Mouse (Mus musculus): ENCODE results near the gene Nckap5.

Nckap5 gene

GRCm38 (mm10) chr1:126616964-126617363 is 213.6 kb downstream of the Nckap5 start:
- no peak for DNase-seq

DNA sequence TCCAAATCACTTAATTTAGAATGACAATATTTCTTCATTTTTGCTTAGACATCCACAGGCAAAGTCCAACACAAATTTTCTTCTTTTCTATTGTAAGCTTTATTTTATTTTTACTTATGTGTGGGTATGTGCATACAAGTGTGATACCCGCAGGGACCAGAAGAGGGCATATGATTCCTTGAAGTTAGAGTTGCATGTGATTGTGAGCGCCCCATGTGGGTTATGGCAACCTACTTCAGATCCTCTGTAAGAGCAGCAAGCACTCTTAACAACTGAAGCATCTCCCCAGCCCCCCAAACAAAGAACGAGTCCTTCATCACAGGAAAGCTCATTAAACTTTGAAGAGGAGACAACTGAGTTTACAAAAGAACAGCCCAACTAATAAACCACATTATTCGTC is 217.7 kb downstream of the Nckap5 start:
- no peak for DNase-seq

- no peak for DNase-seq
These were observed 222.0 kb downstream of the Nckap5 start for GRCm38 (mm10) chr1:126608586-126608985.

DNA sequence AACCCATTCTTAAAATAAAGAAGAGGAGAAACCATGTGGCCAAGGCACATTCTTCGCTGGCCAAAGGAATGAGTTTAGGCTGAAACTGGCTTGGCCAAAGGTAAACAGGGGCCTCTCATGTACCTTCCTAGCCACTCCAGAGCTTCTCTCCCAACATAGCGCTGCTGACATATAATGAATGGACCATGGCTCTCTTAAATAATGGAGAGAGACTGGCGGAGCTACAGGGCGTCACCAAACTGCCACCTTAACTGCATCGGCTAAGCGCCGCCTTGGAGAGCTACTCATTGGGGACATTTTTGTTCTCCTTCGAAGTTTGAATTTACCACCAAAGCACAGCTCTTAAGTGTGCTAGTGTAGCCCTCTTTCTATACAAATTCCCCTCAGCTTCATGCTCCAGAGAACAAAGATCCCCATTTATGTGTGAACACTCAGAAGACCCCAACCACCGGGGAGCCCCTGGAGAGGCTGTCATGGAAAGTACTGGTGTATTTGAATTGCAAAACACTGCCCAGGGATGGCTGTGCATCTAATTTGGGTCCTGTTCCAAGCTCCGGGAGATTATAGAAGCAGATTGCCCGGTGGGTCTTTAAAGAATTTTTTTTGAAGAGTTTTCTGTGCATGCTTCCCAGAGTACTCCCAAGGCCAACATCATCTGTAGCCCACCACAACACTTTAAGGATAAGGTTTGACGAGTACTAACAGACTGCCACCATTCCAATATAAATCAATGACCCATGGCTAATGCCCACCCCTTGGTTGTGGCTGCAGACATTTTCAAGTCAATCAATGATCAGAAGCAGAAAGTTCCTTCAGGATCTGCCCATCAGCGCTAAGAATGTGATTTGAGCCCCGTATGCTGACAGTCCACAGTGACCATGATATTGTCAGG is 224.2 kb downstream of the Nckap5 start:
- no peak for DNase-seq

GRCm38 (mm10) chr1:126604551-126604950 is 226.0 kb downstream of the Nckap5 start:
- DNase-seq, result peak; percentile 44

- no peak for DNase-seq
These were observed 226.7 kb downstream of the Nckap5 start for GRCm38 (mm10) chr1:126603771-126604515.

- no peak for DNase-seq
These were observed 230.0 kb downstream of the Nckap5 start for GRCm38 (mm10) chr1:126600596-126600995.

- DNase-seq, result peak; percentile 79
These were observed 233.2 kb downstream of the Nckap5 start for GRCm38 (mm10) chr1:126597376-126597775.

DNA sequence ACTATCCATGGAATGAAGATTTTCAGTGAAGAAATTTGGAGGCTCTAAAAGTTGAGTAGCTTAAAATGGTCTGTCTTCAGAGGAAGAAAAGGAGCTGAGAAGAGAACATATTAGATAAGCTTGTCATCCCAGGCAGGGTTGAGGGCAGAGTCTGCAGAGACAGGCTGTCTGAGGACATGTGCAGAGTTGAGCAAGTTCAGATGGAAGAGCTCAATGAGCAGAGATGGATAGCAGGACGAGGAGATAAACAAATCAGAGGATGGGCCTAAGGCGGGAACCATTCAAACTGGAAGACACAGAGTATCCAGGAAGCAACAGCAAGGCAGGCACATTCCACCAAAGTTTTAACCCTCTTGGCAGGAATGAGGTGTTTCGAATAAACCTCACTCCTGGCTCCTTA is 235.8 kb downstream of the Nckap5 start:
- peak; percentile 25 for DNase-seq

GRCm38 (mm10) chr1:126593044-126593805 is 237.4 kb downstream of the Nckap5 start:
- peak; percentile 65 for DNase-seq

GRCm38 (mm10) chr1:126590911-126591310 is 239.7 kb downstream of the Nckap5 start:
- no peak for DNase-seq

DNA sequence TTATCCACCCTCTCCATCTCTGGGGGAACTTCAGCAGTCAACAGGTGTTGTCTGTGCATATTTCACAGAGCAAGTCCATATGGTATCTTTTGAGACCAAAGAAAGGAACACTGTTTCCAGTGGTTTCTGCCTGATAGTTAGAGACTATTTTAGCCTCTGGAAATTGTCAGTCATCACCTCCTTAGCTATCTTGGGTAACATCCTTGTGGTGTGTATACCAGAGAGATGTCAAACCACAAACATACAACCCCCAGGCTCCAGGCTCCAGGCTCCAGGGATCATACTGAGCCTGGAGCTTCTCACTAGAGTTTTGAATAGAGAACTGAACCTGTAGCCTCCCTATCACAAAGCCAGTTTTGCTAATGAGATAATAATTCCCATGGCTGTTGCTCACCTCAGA is 252.4 kb downstream of the Nckap5 start:
- no peak for DNase-seq

GRCm38 (mm10) chr1:126574295-126574694 is 256.3 kb downstream of the Nckap5 start:
- no peak for DNase-seq

DNA sequence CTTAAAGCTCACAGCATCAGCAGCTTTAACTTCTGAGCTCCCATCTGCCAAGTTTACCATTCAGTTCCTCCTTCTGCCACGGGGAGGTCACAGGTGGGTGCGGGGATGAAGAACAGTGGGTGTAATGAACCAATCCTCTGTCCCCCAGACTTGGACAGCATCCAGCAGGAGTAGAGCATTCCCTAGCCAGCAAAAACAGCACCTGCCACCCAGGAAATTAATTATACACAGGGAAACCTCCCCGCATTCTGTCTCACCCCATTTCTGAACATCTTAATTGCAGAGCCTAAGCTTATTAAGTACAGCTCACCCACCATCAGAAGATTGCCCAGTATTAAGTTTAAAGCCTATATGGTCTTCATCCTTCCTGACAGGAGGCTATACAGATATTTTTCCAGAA is 256.9 kb downstream of the Nckap5 start:
- peak; percentile 35 for DNase-seq

- no peak for DNase-seq
These were observed 257.5 kb downstream of the Nckap5 start for GRCm38 (mm10) chr1:126573097-126573496.

DNA sequence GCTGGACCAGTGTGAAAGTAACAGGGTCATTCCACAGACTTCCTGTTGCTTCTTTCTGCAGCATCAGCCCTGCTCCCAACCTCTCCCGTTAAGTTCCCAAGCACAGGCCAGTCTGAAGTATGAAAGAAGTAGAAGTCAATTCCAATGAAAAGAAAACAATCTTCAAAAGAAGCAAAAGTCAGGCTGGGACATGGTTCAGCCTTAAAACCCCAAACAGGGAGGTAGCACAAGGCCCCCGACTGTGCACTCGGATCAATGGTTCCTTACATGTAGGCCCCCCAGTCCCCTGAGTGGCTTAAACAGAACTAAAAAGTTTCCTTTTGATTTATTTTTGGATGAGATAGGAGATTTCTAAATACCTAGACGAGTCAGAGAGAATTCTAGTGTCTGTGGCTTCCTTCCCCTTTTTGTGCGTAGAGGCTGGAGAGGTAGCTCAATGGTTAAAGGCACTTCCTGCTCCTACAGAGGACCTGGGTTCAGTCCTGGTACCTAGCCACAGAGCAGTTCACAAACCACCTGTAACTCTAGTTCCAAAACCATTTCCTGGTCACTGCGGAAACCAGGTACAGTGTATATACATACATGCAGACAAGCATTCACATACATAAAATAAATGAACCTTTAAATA is 260.9 kb downstream of the Nckap5 start:
- no peak for DNase-seq

DNA sequence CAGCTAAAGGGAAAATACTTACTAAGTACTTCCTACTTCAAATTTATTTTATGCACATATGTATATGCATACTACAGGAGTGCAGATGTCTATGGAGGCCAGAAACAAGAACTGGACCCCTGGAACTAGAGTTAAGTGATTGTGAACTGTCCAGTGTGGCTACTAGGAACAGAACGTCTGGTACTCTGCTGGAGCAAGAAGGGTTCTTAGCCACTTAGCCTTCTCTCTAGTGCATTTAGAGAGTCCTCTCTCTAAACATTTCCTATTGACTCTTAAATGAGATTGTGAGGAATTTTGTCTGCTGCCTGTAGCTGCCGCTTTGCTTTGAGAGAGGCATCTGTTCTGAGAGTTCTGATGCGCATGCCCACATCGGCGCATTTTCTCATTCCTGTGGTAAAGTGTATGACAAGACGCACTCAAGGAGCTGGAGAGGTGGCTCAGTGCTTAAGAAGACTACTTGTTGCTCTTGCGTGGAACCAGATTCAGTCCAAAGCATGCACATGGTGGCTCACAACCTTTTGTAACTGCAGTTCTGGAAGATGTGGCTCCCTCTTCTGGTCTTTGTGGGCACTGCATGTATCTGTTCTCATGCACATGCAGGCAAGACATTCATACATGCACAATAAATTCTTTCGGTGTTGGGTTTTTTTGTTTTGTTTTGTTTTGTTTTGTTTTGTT is 261.9 kb downstream of the Nckap5 start:
- DNase-seq, result peak; percentile 54

DNA sequence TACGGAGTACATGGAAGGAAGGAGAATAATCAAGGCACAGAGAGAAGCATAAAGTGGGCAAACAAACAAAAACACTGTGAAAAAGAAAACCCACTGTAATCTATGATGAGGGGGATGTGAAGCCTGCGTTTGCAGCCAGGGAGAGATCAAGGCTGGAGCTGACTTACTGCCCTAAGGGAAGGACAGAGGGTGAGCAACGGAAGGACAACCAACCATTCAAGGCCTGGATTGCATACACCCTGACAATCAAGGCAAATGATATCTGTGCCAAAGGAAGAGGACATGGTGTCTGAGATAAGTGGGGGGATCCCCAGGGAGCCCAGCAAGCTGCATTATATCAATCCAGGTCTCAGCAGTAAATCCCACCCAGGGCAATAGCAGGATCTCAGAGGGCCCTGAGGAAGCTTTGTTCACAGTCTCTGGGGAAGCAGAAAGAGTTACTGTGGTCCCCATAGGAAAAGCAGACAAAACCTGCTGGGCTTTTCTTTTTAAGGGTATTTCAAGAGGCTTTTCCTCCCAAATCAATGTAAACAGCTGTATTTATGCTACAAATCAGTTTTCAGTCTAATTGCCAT is 265.4 kb downstream of the Nckap5 start:
- no peak for DNase-seq

GRCm38 (mm10) chr1:126560931-126561330 is 269.7 kb downstream of the Nckap5 start:
- DNase-seq, result no peak

- no peak for DNase-seq
These were observed 272.8 kb downstream of the Nckap5 start for GRCm38 (mm10) chr1:126557791-126558294.

DNA sequence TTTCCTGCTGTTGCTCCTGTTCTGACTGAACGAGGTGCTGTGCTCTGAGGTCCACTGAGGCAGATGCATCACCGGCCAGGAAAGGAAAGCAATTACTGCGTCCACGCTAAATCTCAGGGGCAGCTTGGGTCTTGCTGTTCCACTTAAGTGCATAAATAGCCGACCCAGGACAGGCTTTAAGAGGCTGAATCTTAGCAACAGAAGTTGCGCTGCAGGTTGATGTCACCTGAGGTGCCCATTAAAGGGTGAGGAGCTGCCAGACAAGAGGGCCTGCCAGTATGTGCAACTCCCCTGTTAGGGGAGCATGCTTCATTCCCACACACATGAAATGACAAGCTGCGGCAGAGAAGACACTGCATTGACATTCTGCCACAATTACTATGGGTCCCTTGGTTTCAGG is 282.6 kb downstream of the Nckap5 start:
- no peak for DNase-seq

- DNase-seq, result no peak
These were observed 286.1 kb downstream of the Nckap5 start for GRCm38 (mm10) chr1:126544471-126544870.

All from kidney, postnatal 10 days (tissue).